Mouse (Mus musculus) kidney, postnatal 4 days (tissue): ENCODE results near the gene Fer.

Experiments
- DNase-seq, 2 experiments: peaks; one replicate each; pipeline ENCODE4 v3.0.0; 2021; ENCODE audit warnings: mixed read lengths in 2 of 2

Fer gene

DNA sequence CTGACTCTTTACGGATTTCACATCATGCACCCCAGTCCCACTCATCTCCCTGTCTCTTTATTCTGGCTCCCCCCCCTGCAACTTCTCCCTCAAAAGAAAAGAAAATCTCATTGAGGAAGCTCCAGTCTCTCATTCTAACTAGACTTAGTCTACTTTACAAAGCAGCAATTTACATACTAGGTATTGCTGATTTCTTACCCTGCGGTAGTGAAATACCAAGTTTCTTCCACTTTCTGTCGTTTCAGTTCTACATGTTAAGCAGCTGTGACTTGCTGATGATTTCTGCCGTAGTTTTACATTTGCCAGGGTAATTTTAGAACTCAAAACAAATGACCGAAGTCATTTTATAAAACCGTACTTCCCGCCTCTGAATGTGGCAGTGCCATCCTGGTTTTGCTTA lies 8.9 kb downstream of the Fer start:
- no peak for DNase-seq

GRCm38 (mm10) chr17:63878889-63879288 lies 16.0 kb downstream of the Fer start:
- DNase-seq, result no peak

DNA sequence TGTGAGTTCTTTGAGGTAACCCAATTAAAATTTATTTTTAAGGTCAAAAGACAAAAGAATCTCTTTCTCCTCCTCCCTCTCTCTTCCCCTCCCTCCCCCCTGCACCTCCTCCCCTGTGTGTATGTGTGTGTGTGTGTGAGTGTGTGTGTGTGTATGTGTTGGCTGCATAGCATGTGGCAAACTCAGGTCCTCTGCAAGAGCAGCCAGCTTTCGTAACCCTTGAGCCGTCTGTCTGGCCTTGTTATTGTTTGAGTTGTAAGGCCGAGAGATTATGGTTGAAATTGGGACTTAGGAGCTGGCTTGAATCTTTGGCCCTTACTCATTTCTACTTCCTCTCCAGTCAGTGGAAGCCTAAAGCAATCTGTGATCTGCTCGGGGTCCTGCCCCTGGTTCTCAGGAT lies 17.1 kb downstream of the Fer start:
- no peak for DNase-seq

DNA sequence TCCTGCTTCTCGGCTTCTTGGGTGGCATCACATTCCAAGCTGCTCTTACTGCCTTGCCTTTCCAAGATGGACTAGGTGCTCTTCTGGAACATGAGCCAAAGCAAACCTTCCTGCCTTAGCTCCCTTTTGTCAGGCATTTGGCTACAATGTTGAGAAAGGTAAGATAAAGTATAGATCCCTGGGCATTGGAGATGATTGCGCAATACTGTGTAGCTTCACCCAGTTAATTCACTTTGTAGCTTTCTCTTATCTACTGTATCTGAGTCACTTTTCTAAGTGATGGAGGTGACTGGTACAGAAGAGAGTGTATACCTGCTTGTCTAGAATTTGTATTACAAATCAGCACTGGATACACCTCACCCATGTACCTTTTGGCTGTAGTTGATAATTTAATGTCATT lies 24.1 kb downstream of the Fer start:
- DNase-seq, result no peak

- DNase-seq, result no peak
These were observed 27.7 kb downstream of the Fer start for GRCm38 (mm10) chr17:63890611-63891010.

GRCm38 (mm10) chr17:63895829-63896228 lies 33.0 kb downstream of the Fer start:
- DNase-seq, result no peak

GRCm38 (mm10) chr17:63897050-63897449 lies 34.2 kb downstream of the Fer start:
- DNase-seq, result no peak

GRCm38 (mm10) chr17:63909297-63909696 lies 46.4 kb downstream of the Fer start:
- no peak for DNase-seq

DNA sequence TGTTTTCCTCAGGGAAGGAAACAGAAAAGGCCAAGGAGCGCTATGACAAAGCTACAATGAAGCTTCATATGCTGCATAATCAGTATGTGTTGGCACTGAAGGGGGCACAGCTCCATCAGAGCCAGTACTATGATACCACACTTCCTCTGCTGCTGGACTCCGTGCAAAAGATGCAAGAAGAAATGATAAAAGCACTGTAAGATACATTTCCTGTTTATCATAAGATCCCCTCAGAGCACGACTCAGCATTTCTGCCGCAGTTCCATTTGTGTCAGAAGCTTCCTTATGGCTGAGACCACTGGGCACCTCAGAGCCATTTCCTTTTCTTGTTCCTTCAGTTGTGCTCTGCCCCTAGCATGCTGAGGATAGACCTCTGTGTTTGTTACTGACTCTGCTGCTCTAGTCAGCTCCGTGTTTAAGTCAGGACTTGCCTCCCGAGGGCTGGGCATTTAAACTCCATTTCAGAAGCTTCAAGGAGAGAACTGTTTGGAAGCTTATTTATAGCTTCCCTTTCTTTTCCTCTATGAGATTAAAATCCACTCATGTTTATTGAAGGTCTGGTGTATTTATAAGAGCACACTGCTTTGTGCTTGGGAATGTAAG lies 58.8 kb downstream of the Fer start:
- DNase-seq, result no peak

DNA sequence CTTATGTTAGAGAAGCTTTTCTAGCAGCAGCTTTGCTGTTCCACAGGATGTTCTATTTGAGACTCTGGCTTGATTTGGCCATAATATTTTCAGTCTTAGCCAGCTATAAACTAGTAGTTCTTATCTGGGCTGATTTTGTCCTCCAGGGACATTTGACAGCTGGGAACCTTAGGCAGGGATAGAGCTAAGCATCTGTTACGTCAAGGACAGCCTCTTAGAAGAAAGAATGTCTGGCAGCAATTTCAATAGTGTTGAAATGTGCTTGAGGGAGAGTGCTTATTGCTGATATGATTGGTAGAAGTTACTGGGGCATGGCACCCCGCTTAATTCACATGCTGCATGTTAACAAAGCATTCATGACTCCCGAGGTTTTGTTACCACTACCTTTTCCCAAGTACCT lies 62.7 kb downstream of the Fer start:
- DNase-seq, result no peak

DNA sequence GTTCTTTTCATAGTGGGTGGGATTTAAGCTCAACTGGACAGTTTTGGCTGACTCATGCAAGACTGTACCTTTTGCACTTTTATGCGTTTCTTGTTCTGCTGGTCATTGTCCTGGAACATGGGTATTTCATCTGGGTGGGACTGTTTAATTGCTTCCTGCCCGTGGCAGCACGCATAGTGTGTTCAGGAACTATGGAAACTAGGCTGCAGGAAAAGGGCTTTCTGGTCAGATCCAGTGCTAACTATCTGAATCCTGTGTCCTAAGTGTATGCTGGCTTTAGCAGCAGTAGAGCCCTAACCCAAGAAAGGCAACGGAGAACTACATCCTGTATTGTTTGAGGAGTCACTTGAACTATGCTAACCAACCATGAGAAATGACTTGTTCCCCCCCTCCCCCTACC lies 67.8 kb downstream of the Fer start:
- peak in 1 of 2 experiments; percentile 18 for DNase-seq

- no peak for DNase-seq
These were observed 68.7 kb downstream of the Fer start for GRCm38 (mm10) chr17:63931556-63931955.

DNA sequence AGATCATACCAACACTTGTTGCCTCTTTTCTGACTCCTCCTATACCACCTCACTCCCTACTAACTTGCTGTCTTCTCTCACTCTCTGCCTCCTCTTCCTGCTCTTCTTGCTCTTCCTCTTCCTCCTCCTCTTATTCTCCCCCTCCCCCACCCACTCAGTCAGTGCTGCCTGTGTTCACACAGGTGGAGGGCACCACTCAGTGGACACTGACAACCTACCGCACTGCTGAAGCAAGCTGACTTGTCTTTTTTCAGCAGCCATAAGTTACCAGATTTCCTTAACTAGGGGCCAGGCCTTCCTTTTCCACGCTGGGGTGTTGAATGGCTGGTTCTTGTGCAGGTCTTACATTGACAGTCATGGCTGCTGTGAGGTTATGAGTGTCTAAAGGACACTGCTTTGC lies 72.5 kb downstream of the Fer start:
- no peak for DNase-seq

GRCm38 (mm10) chr17:63937886-63938285 lies 75.0 kb downstream of the Fer start:
- DNase-seq, result peak; percentile 12 to 37

- no peak for DNase-seq
These were observed 83.9 kb downstream of the Fer start for GRCm38 (mm10) chr17:63946772-63947171.

DNA sequence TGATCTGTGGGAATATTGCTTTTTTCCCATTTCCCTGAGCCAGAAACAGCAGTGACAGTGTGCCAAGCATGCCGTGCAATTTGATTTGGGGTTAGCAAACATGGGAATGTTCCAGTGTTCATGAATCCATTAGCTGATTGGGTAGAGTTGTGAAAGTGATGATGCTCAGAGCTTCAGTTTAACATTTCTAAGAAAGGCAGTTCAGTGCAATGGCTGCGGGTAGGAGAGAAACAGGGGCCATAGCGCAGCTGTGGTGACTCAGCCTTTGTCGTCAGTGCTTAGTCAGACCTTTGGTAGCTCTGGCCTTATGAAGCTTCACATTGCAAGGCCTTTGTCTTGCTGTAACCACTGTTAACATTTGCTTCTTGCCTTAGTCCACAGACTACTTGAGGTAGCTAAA lies 85.9 kb downstream of the Fer start:
- DNase-seq, result no peak

DNA sequence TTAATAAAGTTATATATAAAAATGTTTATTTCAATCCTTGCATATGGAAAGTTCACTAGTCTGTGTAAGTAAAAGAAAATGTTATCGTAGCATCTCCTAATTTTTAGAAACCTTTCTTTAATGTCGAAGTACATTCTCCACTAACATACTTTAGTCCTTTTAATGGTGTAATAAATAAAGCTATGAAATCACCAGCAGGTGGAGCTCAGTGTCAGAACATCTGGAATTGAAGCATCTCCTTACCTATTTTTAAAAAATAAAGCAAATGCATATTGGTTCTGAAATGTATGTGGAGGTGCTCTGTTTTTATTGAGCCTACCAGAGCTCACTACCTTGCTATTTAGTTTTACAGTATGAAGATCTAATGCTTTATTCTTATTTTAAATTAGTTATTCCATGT lies 88.6 kb downstream of the Fer start:
- no peak for DNase-seq

DNA sequence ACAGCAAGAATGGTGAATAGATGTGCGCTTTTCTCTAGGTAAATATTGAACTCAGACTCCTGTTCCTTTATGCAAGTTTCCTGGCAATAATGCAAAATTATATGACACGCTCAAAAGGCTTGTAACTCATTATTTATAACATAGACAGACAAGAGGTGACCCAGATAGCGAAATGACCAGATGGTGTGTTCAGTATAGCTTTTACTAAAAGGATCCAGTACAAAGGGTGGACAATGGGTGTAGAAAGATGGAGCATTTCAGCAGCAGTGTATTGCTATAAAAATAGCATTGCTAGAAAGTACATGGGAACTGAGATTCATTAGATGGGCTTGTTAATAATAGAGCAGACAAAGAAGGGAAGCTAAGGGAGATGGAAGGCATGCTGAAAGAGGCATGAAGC lies 104.2 kb downstream of the Fer start:
- no peak for DNase-seq

GRCm38 (mm10) chr17:63969448-63969847 lies 106.6 kb downstream of the Fer start:
- DNase-seq, result no peak

DNA sequence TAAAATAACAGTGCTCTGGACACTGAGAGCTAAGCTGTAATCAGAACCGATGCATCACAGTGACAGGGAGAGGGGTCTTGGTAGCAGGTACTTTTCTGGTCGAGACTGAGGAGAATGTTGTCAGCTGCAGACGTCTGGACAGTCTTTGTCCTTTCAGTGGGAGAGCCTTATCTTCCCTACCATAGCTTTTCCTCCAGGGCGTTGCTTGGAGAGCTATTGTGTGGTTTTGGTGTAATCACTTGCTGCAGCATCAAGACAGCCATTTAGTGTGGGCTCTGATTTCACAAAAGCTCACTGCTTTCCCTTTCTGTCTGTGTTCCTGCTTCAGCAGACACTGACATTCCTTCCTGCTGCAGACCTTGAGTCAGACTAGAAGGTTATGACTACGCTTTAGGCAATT lies 107.4 kb downstream of the Fer start:
- DNase-seq, result no peak

DNA sequence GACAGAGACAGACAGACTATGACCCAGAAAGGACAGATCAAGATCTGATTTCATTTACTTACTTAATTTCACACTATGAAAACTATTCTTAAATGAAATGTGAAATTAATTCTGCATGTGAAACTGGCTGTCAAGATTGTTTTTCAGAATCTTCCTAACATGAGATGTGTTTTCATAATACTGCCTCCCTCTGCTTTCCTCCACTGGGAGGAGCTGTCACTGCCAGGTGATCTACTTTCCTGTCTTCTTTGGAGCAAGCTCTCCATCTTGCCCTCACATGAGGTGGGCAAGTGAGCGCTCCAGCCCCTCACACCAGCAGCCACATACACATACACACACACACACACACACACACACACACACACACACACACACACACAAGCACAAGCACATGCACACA lies 108.1 kb downstream of the Fer start:
- no peak for DNase-seq

DNA sequence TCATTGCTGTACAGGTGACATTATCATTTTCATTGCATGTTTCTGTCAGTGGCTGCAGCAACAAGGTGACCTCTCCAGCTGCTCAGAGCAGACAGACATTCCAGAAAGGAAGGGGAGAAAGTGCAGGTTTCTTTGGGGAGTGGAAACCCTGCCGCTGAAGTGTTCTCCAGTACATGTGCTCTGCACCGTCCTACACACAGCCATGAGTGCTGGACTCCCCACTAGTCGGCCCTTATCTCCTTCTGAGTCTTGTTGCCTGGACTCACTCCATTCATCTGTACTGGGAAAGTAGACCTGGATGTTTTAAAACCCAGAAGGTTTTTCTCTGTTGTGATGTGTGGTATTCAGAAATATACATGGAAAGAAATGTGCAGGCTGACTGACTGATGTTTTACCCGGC lies 109.3 kb downstream of the Fer start:
- no peak for DNase-seq

- no peak for DNase-seq
These were observed 110.9 kb downstream of the Fer start for GRCm38 (mm10) chr17:63973806-63974205.

GRCm38 (mm10) chr17:63974253-63974652 lies 111.4 kb downstream of the Fer start:
- no peak for DNase-seq

GRCm38 (mm10) chr17:63978794-63979571 lies 116.1 kb downstream of the Fer start:
- DNase-seq, result no peak
